Mouse (Mus musculus) forebrain, embryonic 10.5 days (tissue): ENCODE results near the gene Arl16. TPM values are rescaled to one million over a fixed set of nuclear protein-coding genes. Genes with fewer than 3 reads are reported as not detected.
"Not testable (repeated sequence)": the region's sequence is repeated elsewhere in the genome, so short reads cannot be mapped to it uniquely, and the experiment has no call there.

Source experiments
- DNase-seq: peaks from one replicate; pipeline ENCODE4 v3.0.0-alpha.2; 2017; ENCODE audit warnings: low spot score; ENCODE audit errors: extremely low spot score
- H3K27ac ChIP-seq: fragments of 300-500 bp; sonication (generic); 2 replicates; pipeline ENCODE4 v1.5.1; 2016; ENCODE audit warnings: mild to moderate bottlenecking
- H3K27me3 ChIP-seq: fragments of 300-500 bp; sonication (generic); 2 replicates; pipeline ENCODE4 v1.6.1; 2016; ENCODE audit warnings: mild to moderate bottlenecking; ENCODE audit not compliant: poor library complexity, severe bottlenecking
- H3K36me3 ChIP-seq: fragments of 300-500 bp; sonication (generic); replicated peaks from 2 replicates; pipeline ENCODE4 v1.6.1; 2016; ENCODE audit warnings: mild to moderate bottlenecking, moderate library complexity
- H3K4me1 ChIP-seq: fragments of 300-500 bp; sonication (generic); 2 replicates; pipeline ENCODE4 v1.6.1; 2016
- H3K4me3 ChIP-seq: fragments of 300-500 bp; sonication (generic); 2 replicates; pipeline ENCODE4 v1.5.1; 2016; ENCODE audit warnings: mild to moderate bottlenecking, moderate library complexity
- H3K9me3 ChIP-seq: fragments of 300-500 bp; sonication (generic); 2 replicates; pipeline ENCODE4 v1.6.1; 2016; ENCODE audit warnings: mild to moderate bottlenecking, moderate library complexity
- WGBS: fragments of 180-500 bp; shearing (Covaris S2); methylation state at CpG from one replicate; pipeline ENCODE4 v1.1.7; 2016; 5-methylcytosine and 5-hydroxymethylcytosine counted together
- polyA plus RNA-seq: library from polyadenylated mRNA; unstranded; fragments of >200 nt; fragmentation: Nextera tagmentation; extraction: Ambion mirVana; gene quantifications from 2 replicates; pipeline ENCODE4 v1.2.1, GENCODE M21; 2016

Gene Arl16
- 60.7 and 62.1 TPM in 2 replicates for polyA plus RNA-seq

DNA sequence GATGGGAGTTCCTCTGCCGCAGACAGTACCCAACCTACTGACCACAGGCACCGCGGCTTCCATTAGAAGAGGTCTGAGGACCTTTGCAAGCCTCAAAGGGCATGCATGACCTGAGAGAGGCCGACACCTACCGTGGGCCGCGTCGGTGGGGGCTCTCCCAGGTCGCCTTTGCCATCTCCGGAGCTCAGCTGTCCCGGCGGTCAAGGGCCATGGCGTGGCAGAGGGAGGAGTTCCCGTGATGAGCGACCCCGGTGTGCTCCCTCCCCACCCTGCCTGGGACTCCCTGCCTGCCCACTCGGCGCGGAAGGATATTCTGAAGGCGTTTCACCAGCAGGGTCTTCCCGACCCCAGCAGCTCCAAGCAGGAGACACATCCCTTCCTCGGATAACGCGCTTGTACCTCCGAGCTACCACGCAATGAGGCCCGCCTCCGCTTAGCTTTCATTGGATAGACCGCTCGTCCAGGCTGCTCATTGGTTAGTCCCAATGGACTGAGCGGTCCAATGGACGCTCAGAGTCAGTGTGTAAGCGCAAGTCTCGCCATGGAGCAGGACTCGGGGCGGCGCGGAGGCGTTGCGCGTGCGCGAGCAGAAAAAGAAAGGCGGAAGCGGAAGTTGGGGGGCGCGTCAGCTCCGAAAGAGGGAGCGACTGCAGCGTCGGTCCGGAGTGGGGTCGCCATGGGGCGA is at the start of gene Arl16:
TSS of gene Arl16 (minus strand) at position 557 of the 685 bp plus-strand sequence.
- peak; percentile 99 for DNase-seq
- WGBS = under 1% methylated on average over 54 of the region's 54 CpGs
- peak within 1 kb of the TSS; percentile 89 for H3K27ac ChIP-seq
- H3K4me3 ChIP-seq = peak within 1 kb of the TSS; percentile 68
- H3K27me3 ChIP-seq = no peaks in the 10 kb centered on the region
- peaks cover 69% of the 10 kb centered on the region for H3K36me3 ChIP-seq
- peaks cover 27% of the 10 kb centered on the region for H3K4me1 ChIP-seq
- H3K9me3 ChIP-seq = no peaks in the 10 kb centered on the region

DNA sequence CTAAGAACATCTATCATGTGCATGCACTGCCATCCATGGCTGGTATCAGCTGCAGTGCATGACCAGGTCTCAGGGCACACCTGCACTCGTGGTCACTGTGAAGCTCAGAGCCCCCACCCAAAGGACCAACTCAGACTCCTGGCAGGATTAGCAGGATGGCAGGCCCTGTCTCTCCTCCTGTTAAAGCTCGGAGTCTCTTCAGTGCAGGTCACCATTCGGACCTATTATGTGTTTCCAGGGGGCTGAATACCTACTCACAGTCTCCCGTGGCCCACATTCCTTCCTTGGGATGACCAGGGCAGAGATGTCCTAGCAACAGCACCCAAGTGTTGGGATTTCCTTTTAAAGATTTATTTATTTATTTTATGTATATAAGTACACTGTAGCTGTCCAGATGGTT is 49.7 kb upstream of the Arl16 start:
- Histone ChIP-seq H3K4me1 (peaks cover 22% of the 10 kb centered on the region), H3K4me3 (no peak overlapping the region), H3K27ac (no peak overlapping the region), H3K36me3 (no peaks in the 10 kb centered on the region), H3K27me3 (peaks cover 4% of the 10 kb centered on the region; the same call in 1 of the 2 replicates), H3K9me3 (no peaks in the 10 kb centered on the region)
- WGBS = 84% methylated on average over 4 of the region's 4 CpGs
- DNase-seq = no peak

DNA sequence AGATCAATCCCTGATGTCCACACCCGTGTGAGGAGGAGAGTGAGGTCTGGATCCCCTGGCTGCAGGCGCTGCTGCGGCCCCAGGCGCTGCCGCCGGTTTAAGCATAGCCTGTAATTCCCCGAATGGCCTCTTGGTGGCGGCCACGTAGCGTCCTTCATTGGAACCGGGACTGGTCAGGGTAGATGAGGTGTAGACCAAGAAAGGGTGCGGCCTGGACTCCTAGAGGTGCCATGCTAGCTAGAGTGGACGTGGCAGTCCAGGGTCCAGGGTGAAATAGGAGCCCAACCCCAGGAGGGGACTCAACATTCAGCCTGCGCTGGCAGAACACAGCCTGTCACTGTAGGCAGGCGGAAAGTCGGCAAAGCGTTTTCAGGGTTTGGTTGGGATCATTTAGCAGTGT is 48.2 kb upstream of the Arl16 start:
- H3K9me3 ChIP-seq = no peaks in the 10 kb centered on the region
- H3K27ac ChIP-seq = peak overlapping the region; percentile 26; the same call in 1 of the 2 replicates
- WGBS = 21% methylated on average over 17 of the region's 17 CpGs

DNA sequence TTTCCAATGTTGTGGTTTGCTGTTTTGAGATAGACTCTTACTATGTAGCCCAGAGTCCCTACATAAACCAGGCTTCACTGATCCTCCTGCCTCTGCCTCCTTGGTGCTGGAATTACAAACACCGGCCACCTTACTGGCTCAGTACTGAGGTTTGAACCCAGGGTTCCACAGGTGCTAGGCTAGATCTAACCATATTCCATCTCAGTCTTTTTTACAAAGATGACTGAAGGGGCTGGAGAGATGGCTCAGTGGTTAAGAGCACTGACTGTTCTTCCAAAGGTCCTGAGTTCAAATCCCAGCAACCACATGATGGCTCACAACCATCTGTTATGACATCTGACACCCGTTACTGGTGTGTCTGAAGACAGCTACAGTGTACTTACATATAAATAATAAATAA is 46.9 kb upstream of the Arl16 start:
- H3K27me3 ChIP-seq, H3K4me3 ChIP-seq, H3K9me3 ChIP-seq, H3K36me3 ChIP-seq, DNase-seq, H3K27ac ChIP-seq: not testable (repeated sequence)
- H3K4me1 ChIP-seq = peaks cover 38% of the 10 kb centered on the region
- WGBS = 95% methylated on average over 2 of the region's 2 CpGs

More for the DNA sequence above, 48.2 kb upstream of the Arl16 start:
- H3K27me3 ChIP-seq = peaks cover 7% of the 10 kb centered on the region; the same call in 1 of the 2 replicates
- H3K4me3 ChIP-seq = no peak overlapping the region
- peaks cover 32% of the 10 kb centered on the region for H3K4me1 ChIP-seq
- DNase-seq = peak; percentile 88
- no peaks in the 10 kb centered on the region for H3K36me3 ChIP-seq

DNA sequence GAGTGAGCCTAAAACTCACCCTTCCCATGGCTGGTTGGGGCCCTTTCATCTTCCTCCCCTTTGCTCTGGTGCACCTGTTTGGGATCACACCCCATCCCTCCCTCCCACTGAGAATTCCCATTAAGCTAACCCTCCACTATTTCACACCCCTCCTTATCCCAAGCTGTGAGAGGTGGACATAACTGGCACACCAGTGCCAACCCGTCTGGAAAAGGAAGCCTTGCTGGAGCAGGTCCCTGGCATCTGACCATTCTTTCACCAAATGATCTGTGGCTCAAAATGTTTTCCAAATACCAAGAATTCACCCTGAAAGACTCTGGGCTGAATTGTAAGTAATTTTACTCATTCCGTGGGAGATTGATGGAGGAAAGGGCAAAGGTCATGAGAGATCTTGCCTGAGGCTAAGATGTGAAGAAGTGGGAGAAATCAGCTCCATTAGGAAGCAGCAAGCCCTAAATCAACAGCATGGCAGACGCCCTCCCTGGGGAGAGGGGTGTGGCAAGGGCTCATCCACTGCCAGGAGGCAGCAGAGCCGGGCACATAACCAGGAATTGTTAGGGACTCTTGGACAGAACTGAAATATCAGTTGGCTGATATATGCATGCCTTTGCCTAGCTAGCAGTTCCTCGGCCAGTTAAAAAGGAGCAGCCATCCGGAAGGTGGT is 45.5 kb upstream of the Arl16 start:
- DNase-seq = no peak
- Histone ChIP-seq H3K27me3 (peaks cover 13% of the 10 kb centered on the region), H3K27ac (no peak overlapping the region), H3K36me3 (no peaks in the 10 kb centered on the region), H3K4me1 (peaks cover 34% of the 10 kb centered on the region), H3K4me3 (no peak overlapping the region), H3K9me3 (no peaks in the 10 kb centered on the region)
- 57% methylated on average over 6 of the region's 6 CpGs for WGBS

DNA sequence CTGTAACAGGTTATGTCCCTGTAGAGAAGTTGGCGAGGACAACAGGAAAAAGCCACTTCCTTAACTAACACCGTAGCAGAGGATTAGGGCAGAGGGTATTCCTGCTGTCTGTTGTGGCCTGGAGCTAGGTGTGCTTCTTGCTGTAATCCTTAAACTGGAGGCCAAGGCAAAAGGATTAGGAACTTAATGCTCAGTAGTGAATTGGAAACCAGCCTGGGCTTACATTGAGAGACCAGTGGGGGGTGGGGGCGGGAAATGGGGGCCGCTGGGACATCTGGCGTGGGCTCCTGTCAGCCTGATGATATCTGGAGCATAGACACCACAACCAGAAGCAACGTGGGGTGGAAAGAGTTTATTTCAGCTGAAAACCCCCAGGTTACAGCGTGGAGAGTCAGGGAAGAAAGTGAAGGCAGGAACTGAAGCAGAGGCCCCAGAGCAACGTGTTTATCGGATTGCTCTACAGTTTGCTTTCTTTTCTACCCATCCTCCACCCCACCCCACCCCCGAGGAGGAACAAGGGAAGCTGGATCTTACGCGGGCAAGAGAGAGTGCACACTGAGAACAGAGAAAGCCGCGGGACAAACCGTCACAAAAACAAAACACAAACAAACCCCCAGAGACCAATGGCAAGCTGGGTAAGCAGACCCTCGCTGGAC is 43.1 kb upstream of the Arl16 start:
- peak overlapping the region; percentile 40 for H3K4me3 ChIP-seq

DNA sequence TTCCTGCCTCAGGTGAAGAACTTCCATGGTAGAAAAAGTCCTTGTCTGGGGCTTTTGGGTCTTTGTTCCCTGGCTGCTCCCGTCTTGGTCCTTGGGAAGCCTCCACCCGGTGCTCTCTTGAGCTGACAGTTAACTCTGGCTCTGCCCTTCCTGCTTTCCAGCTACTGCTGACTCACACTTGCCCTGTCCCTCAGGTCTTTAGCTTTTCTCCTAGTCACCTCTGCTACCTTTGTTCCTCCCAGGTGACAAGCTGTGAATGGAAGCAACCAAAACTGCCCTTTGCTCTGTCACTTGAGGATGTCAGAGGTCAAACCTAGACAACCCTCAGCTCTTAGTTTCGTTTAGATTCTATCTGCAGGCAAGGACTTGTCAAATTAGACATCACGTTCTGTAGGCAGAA is 42.5 kb upstream of the Arl16 start:
- Histone ChIP-seq H3K27me3 (peaks cover 9% of the 10 kb centered on the region), H3K36me3 (no peaks in the 10 kb centered on the region), H3K27ac (peak overlapping the region; percentile 82), H3K4me1 (peaks cover 27% of the 10 kb centered on the region), H3K4me3 (no peak overlapping the region), H3K9me3 (no peaks in the 10 kb centered on the region)
- no peak for DNase-seq
- WGBS = 22% methylated on average over 4 of the region's 4 CpGs

More for the DNA sequence above, 43.1 kb upstream of the Arl16 start:
- WGBS = 1% methylated on average over 16 of the region's 16 CpGs
- H3K9me3 ChIP-seq = no peaks in the 10 kb centered on the region
- peaks cover 9% of the 10 kb centered on the region for H3K27me3 ChIP-seq
- H3K27ac ChIP-seq = peak overlapping the region; percentile 82
- H3K4me1 ChIP-seq = peaks cover 29% of the 10 kb centered on the region
- no peak for DNase-seq
- H3K36me3 ChIP-seq = no peaks in the 10 kb centered on the region

DNA sequence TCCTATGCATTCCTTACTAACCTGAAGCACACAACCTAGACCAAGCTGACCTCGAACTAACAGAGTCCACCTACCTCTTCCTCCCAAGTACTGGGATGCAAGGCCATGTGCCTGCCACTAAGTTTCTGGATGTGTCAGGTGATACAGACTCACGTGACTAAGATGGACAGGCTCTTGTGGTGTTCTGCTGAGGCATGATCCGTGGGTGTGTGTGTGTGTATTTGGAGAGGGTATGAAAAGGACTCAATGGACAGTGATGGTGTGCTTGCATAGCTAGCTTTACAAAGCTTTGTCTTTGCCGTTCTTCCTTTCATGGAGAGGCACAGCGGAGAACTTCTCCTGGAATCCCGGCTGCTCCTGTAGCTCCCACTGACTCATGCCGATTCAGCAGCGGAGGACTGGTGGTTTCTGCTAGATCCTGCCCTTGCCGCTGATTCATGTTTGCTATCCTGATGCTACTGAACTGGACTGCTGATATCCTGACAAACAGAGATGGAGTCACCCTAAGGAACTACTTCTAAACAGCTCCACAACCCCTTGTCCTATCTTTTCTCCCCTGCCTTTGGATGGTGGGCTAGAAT is 41.0 kb upstream of the Arl16 start:
- WGBS = 94% methylated on average over 9 of the region's 9 CpGs
- Histone ChIP-seq H3K9me3 (no peaks in the 10 kb centered on the region), H3K4me3 (no peak overlapping the region), H3K4me1 (peaks cover 27% of the 10 kb centered on the region), H3K27ac (no peak overlapping the region), H3K36me3 (no peaks in the 10 kb centered on the region), H3K27me3 (peaks cover 9% of the 10 kb centered on the region)
- no peak for DNase-seq

DNA sequence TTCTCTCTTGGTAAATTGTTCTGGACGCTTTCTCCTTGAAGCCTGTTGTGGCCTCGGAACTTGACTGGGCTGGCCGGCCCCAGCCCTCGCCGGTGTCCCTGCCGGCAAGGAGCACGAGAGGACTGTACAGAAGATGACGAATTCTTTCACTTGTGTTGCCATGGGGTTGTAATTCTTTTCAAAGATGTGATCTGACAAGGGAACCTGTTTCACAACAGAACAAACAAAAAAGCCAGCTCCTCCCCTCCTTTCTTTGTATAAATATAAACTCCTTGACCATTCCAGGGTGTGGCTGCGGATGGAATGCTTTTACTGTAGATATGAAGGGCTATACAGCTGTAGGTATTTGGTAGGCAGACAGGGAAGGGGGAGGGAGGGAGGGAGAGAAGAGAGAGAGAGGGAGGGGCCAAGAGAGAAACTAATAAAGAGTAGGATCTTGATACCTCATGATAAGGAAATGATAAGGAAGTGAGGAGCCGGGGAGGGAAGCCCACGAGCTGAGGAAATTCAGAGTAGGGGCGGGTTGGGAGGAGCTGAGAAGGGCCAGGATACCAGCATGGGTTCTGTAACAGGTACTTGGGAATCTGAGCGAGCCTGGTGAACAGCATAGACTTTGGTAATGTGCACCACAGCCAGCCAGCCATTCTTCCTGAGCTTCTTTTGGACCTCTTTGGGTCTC is 40.3 kb upstream of the Arl16 start:
- H3K4me1 ChIP-seq = peaks cover 21% of the 10 kb centered on the region
- H3K36me3 ChIP-seq = no peaks in the 10 kb centered on the region
- H3K27ac ChIP-seq = no peak overlapping the region
- H3K9me3 ChIP-seq = no peaks in the 10 kb centered on the region
- DNase-seq = no peak
- peaks cover 9% of the 10 kb centered on the region for H3K27me3 ChIP-seq
- WGBS = 87% methylated on average over 13 of the region's 13 CpGs
- H3K4me3 ChIP-seq = no peak overlapping the region

DNA sequence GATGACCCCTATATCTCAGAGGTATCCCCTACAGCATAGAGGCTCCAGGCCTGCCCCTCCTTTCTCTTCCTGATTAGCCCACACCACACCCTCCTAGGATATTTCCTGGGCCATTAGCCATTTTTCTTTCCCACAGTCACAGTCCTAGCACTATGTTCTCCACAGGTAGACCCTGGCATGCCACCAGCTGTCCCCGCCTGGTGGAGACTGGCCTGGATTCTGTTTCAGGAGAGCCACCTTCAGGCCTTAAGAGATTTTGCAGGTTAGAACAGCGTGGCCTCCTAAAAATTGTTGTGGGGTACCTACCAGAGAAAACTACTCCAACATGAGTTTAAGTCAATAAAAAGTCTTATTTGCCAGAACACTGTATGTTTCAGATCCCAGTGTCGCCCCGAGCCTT is 39.5 kb upstream of the Arl16 start:
- H3K9me3 ChIP-seq = no peaks in the 10 kb centered on the region
- H3K27ac ChIP-seq = no peak overlapping the region
- peaks cover 21% of the 10 kb centered on the region for H3K4me1 ChIP-seq
- WGBS = 63% methylated on average over 4 of the region's 4 CpGs
- no peak for DNase-seq
- H3K4me3 ChIP-seq = no peak overlapping the region
- no peaks in the 10 kb centered on the region for H3K36me3 ChIP-seq
- peaks cover 9% of the 10 kb centered on the region for H3K27me3 ChIP-seq

DNA sequence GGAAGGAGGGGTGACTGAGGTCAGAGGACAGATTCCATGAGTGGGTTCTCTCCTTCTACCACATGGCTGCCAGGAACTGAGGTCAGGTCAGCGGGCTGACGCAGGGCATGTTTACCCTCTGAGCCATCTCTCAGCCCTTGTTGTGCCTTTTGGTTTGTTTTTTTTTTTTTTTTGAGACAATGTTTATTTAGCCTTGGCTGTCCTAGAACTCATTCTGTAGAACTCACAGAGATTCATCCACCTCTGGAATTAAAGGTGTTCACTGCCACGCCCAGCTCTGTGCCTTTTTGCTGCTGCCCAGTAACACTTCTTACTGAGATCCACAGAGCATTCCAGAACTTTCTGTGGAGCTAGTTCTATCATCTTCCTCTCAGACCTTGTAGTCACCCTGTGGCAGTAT is 38.3 kb upstream of the Arl16 start:
- Histone ChIP-seq H3K9me3 (no peaks in the 10 kb centered on the region), H3K36me3 (no peaks in the 10 kb centered on the region), H3K27me3 (peaks cover 6% of the 10 kb centered on the region; the same call in 1 of the 2 replicates), H3K4me3 (no peak overlapping the region), H3K27ac (no peak overlapping the region), H3K4me1 (peaks cover 11% of the 10 kb centered on the region)
- WGBS = 91% methylated on average over 3 of the region's 3 CpGs
- DNase-seq = no peak

DNA sequence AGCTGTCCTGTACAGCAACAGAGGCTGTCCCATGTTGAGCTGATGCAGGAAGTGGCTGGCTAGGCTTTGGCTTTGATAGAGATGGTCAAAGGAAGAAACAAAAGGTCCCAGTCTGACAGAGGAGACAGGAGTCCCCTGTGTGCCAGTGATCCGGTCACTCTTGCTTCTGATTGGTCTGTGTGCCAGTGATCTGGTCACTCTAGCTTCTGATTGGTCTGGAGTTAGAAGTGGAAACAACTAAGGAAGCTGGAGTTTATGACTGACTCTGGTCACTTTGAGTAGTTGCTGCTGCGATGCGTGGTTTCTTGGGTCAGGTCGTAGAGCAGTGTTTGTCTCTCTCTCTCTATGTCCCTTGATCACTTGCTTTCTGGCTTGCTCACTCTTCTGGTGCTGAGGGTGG is 34.3 kb upstream of the Arl16 start:
- 91% methylated on average over 4 of the region's 4 CpGs for WGBS
- no peaks in the 10 kb centered on the region for H3K9me3 ChIP-seq
- no peak overlapping the region for H3K4me3 ChIP-seq
- peaks cover 27% of the 10 kb centered on the region for H3K36me3 ChIP-seq
- no peaks in the 10 kb centered on the region for H3K27me3 ChIP-seq
- DNase-seq = no peak
- no peak overlapping the region for H3K27ac ChIP-seq
- peaks cover 6% of the 10 kb centered on the region; the same call in 1 of the 2 replicates for H3K4me1 ChIP-seq
